Mouse (Mus musculus) intestine, embryonic 15.5 days (tissue): ENCODE measurements around the gene Map3k5. TPM values are rescaled to one million over a fixed set of nuclear protein-coding genes. Genes with fewer than 3 reads are reported as not detected.

Experiments
- ATAC-seq: fragments of 200-750 bp; cut with Nextera tagmentation; 2 replicates; pipeline ENCODE4 v1.8.0; 2017; ENCODE audit warnings: moderate TSS enrichment, moderate library complexity
- H3K27ac ChIP-seq: fragments of 300-500 bp; sonication (generic); 2 replicates; pipeline ENCODE4 v1.5.1; 2015; ENCODE audit warnings: mild to moderate bottlenecking, inconsistent platforms
- H3K27me3 ChIP-seq: fragments of 300-500 bp; sonication (generic); replicated peaks from 2 replicates; pipeline ENCODE4 v1.6.1; 2015; ENCODE audit warnings: inconsistent platforms
- H3K36me3 ChIP-seq: fragments of 300-500 bp; sonication (generic); 2 replicates; pipeline ENCODE4 v1.6.1; 2015; ENCODE audit warnings: inconsistent platforms
- H3K4me1 ChIP-seq: fragments of 300-500 bp; sonication (generic); replicated peaks from 2 replicates; pipeline ENCODE4 v1.6.1; 2015; ENCODE audit warnings: inconsistent platforms
- H3K4me2 ChIP-seq: fragments of 300-500 bp; sonication (generic); replicated peaks from 2 replicates; pipeline ENCODE4 v1.6.1; 2015; ENCODE audit warnings: mild to moderate bottlenecking, inconsistent platforms
- H3K4me3 ChIP-seq: fragments of 300-500 bp; sonication (generic); replicated peaks from 2 replicates; pipeline ENCODE4 v1.5.1; 2015; ENCODE audit warnings: inconsistent platforms
- H3K9ac ChIP-seq: fragments of 300-500 bp; sonication (generic); 2 replicates; pipeline ENCODE4 v1.6.1; 2015; ENCODE audit warnings: inconsistent platforms
- H3K9me3 ChIP-seq: fragments of 300-500 bp; sonication (generic); 2 replicates; pipeline ENCODE4 v1.6.1; 2016; ENCODE audit warnings: inconsistent platforms
- WGBS: fragments of 180-500 bp; shearing (Covaris S2); methylation state at CpG from one replicate; pipeline ENCODE4 v1.1.7; 2015; 5-methylcytosine and 5-hydroxymethylcytosine counted together
- polyA plus RNA-seq: library from polyadenylated mRNA; unstranded; fragments of >200 nt; fragmentation: Nextera tagmentation; extraction: Ambion mirVana; gene quantifications from 2 replicates; pipeline ENCODE4 v1.2.1, GENCODE M21; 2015

Gene Map3k5
- polyA plus RNA-seq, 1 experiment from 2014 or later, result 1.9 TPM

DNA sequence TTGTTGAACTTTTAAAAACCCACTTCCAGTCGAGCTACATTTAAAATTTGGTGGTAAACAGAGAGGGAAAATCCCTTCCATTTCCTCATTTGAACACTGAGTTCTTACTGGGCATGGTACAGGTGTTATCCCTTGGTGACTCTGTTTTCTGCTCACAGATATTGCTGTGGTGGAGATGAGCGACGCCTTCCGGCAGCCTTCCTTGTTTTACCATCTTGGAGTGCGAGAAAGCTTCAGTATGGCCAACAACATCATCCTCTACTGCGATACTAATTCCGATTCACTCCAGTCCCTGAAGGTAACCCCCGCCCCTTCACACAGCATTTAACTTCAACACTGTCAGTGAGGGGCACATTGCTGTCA is 66.1 kb downstream of the Map3k5 start:
- Histone ChIP-seq H3K4me3 (no peak overlapping the region), H3K27ac (no peak overlapping the region), H3K9ac (no peak overlapping the region), H3K27me3 (no peaks in the 10 kb centered on the region), H3K36me3 (no peaks in the 10 kb centered on the region), H3K4me2 (no peak overlapping the region), H3K4me1 (0 out of 2 replicates have a peak, but pooled peaks cover 2% of the 10 kb centered on the region), H3K9me3 (no peaks in the 10 kb centered on the region)
- 82% methylated on average over 8 of the region's 8 CpGs for WGBS
- ATAC-seq, result no peak

- H3K9ac ChIP-seq, result no peak overlapping the region
- no peak overlapping the region for H3K4me3 ChIP-seq
- ATAC-seq, result no peak
- no peak overlapping the region for H3K4me2 ChIP-seq
- no peaks in the 10 kb centered on the region for H3K36me3 ChIP-seq
- H3K9me3 ChIP-seq, result no peaks in the 10 kb centered on the region
- H3K27me3 ChIP-seq, result no peaks in the 10 kb centered on the region
- WGBS, result 43% methylated on average over 5 of the region's 5 CpGs
- H3K27ac ChIP-seq, result no peak overlapping the region
- 0 out of 2 replicates have a peak, but pooled peaks cover 2% of the 10 kb centered on the region for H3K4me1 ChIP-seq
These were observed 67.7 kb downstream of the Map3k5 start for GRCm38 (mm10) chr10:20001990-20002389.

GRCm38 (mm10) chr10:20003006-20003405 is 68.7 kb downstream of the Map3k5 start:
- no peaks in the 10 kb centered on the region for H3K9me3 ChIP-seq
- no peak overlapping the region for H3K4me3 ChIP-seq
- H3K27me3 ChIP-seq, result no peaks in the 10 kb centered on the region
- no peak overlapping the region for H3K4me2 ChIP-seq
- no peak overlapping the region for H3K27ac ChIP-seq
- no peaks in the 10 kb centered on the region for H3K36me3 ChIP-seq
- ATAC-seq, result no peak
- no peak overlapping the region for H3K9ac ChIP-seq
- 0 out of 2 replicates have a peak, but pooled peaks cover 2% of the 10 kb centered on the region for H3K4me1 ChIP-seq
- WGBS, result 67% methylated on average over 5 of the region's 5 CpGs

DNA sequence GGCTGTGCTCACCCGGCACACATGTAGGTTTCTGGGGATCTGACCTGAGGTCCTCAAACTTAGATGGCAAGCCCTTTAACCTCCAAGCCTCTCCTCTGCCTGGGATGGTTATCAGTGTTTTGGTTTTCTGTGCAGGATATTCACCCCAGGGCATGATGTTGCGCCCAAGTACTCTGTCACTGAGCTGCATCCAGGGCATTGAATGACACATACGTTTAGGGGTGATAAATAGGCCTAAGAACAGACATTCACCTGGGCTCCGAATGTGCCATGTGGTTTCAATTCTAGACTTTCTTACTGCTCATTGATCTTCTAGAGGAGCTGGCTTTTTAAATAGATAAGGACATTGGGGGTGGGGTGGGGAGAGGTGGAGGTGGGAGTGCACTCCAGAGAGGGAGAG is 70.5 kb downstream of the Map3k5 start:
- Histone ChIP-seq H3K9ac (no peak overlapping the region), H3K4me2 (no peak overlapping the region), H3K4me1 (0 out of 2 replicates have a peak, but pooled peaks cover 2% of the 10 kb centered on the region), H3K9me3 (no peaks in the 10 kb centered on the region), H3K4me3 (no peak overlapping the region), H3K36me3 (no peaks in the 10 kb centered on the region), H3K27ac (no peak overlapping the region), H3K27me3 (no peaks in the 10 kb centered on the region)
- no peak for ATAC-seq
- 80% methylated on average over 4 of the region's 4 CpGs for WGBS

DNA sequence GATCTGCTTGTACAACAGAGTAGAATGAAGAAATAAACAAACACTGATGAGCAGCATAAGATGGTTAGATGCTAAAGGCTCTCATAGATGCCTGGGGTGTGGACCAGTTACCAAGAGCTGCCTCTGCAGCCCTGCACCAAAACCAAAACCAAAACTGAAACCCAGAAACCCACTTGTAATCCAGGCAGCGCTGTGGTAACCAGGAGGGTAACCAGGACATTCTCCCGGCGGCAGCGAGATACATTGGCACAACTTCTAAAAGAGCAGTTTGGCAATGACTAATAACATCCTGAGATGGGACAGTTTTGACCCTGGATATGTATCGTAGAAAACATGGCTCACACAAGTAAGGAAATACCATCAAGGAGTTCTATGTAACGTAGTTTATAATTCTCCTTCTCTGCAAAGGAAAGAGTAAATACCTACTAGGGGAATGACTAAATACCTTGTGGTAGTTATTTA is 71.2 kb downstream of the Map3k5 start:
- no peaks in the 10 kb centered on the region for H3K36me3 ChIP-seq
- H3K9ac ChIP-seq, result no peak overlapping the region
- H3K4me3 ChIP-seq, result no peak overlapping the region
- no peaks in the 10 kb centered on the region for H3K9me3 ChIP-seq
- no peak for ATAC-seq
- H3K4me1 ChIP-seq, result 0 out of 2 replicates have a peak, but pooled peaks cover 2% of the 10 kb centered on the region
- no peak overlapping the region for H3K4me2 ChIP-seq
- no peak overlapping the region for H3K27ac ChIP-seq
- 88% methylated on average over 6 of the region's 6 CpGs for WGBS
- H3K27me3 ChIP-seq, result no peaks in the 10 kb centered on the region

DNA sequence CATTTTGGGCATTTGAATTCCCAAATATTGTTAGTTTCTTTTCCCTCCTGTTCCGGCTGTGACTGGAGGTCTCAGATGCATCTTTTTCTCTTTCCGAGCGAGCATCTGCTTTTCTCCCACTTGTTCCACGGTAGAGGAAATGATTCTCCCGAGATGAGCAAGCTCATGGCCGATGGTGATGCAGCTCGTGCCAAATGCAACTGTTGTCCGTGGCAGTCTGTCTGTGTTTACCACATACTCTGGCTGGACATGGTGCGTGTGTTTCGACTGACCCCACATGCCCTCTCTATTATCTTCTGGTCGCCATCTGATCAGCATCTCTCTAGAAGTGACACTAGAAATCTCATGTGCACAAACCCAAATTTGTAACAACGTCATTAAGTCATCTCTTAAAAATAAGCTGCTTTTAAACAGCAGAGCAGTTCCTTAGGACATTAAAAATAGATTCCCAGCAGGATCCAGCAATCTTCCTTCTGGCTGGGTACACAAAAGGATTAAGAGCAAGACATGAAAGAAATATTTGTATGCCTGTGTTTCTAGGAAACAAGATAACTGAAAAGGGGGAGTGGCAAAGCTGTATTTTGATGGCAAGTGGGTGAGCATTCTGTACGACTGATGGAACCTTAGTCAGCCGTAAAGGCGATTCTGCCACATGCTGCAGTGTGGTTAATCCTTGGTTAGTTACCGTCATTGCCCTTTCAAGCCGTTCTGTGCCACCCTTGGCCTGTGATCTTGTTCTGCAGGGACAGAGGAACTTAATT is 72.2 kb downstream of the Map3k5 start:
- no peaks in the 10 kb centered on the region for H3K36me3 ChIP-seq
- H3K9me3 ChIP-seq, result no peaks in the 10 kb centered on the region
- H3K4me3 ChIP-seq, result no peak overlapping the region
- no peak for ATAC-seq
- H3K27me3 ChIP-seq, result no peaks in the 10 kb centered on the region
- no peak overlapping the region for H3K9ac ChIP-seq
- H3K4me1 ChIP-seq, result 0 out of 2 replicates have a peak, but pooled peaks cover 2% of the 10 kb centered on the region
- no peak overlapping the region for H3K27ac ChIP-seq
- 61% methylated on average over 17 of the region's 17 CpGs for WGBS
- H3K4me2 ChIP-seq, result no peak overlapping the region

DNA sequence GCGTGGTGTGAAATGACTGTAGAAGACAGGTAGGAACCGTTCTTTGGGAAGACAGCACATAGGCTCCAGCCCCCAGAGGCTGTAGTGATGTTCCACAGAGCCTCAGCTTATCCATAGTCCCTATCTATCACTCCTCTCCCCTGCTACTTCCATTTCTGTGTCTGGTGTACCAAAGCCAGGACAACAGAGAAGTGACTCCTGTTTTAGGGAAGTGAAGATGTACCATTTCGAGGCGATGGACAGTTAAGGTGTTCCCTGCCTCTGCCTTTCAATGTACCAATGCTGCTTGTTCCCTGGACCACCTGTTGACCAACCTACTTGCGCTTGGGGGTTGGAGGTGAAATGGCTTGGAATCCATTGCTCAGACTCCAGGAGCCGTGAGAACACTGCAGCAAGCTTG is 75.0 kb downstream of the Map3k5 start:
- no peak for ATAC-seq
- Histone ChIP-seq H3K27me3 (no peaks in the 10 kb centered on the region), H3K27ac (no peak overlapping the region), H3K36me3 (no peaks in the 10 kb centered on the region), H3K9ac (no peak overlapping the region), H3K4me1 (no peaks in the 10 kb centered on the region), H3K4me2 (no peak overlapping the region), H3K4me3 (no peak overlapping the region), H3K9me3 (no peaks in the 10 kb centered on the region)
- 93% methylated on average over 6 of the region's 6 CpGs for WGBS

GRCm38 (mm10) chr10:20010018-20010417 is 75.7 kb downstream of the Map3k5 start:
- Histone ChIP-seq H3K27ac (no peak overlapping the region), H3K9ac (no peak overlapping the region), H3K4me3 (no peak overlapping the region), H3K4me2 (no peak overlapping the region), H3K36me3 (no peaks in the 10 kb centered on the region), H3K4me1 (no peaks in the 10 kb centered on the region), H3K27me3 (no peaks in the 10 kb centered on the region), H3K9me3 (no peaks in the 10 kb centered on the region)
- 96% methylated on average over 3 of the region's 3 CpGs for WGBS
- no peak for ATAC-seq

GRCm38 (mm10) chr10:20018406-20018805 is 84.1 kb downstream of the Map3k5 start:
- no peaks in the 10 kb centered on the region for H3K27me3 ChIP-seq
- H3K4me3 ChIP-seq, result no peak overlapping the region
- no peak for ATAC-seq
- 95% methylated on average over 10 of the region's 10 CpGs for WGBS
- H3K4me2 ChIP-seq, result no peak overlapping the region
- no peaks in the 10 kb centered on the region for H3K36me3 ChIP-seq
- no peak overlapping the region for H3K9ac ChIP-seq
- no peak overlapping the region for H3K27ac ChIP-seq
- H3K4me1 ChIP-seq, result no peaks in the 10 kb centered on the region
- no peaks in the 10 kb centered on the region for H3K9me3 ChIP-seq

DNA sequence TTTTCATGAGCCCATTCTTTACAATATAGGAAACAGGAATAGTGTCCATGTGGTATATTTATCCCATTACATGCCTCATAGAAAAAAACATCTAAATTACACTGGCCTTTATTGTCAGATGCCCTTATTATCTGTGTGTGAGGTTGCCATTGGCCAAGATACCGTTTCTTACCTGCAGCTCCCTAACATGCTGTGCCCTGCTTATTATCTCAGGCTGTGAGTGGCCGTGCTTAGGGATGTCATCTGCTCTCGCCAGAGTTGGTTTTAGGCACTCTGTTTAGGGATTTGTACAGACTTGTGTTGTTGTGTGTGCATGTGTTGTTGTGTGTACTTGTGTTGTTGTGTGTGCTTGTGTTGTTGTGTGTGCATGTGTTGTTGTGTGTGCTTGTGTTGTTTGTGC is 84.5 kb downstream of the Map3k5 start:
- H3K9me3 ChIP-seq, result no peaks in the 10 kb centered on the region
- no peak overlapping the region for H3K4me3 ChIP-seq
- H3K4me1 ChIP-seq, result no peaks in the 10 kb centered on the region
- no peak overlapping the region for H3K27ac ChIP-seq
- 87% methylated on average over 3 of the region's 3 CpGs for WGBS
- H3K36me3 ChIP-seq, result no peaks in the 10 kb centered on the region
- ATAC-seq, result no peak
- H3K27me3 ChIP-seq, result no peaks in the 10 kb centered on the region
- no peak overlapping the region for H3K4me2 ChIP-seq
- no peak overlapping the region for H3K9ac ChIP-seq

- H3K4me2 ChIP-seq, result no peak overlapping the region
- 80% methylated on average over 6 of the region's 6 CpGs for WGBS
- no peak for ATAC-seq
These were observed 87.0 kb downstream of the Map3k5 start for GRCm38 (mm10) chr10:20021256-20021655.

GRCm38 (mm10) chr10:20021670-20022468 is 87.6 kb downstream of the Map3k5 start:
- Histone ChIP-seq H3K4me3 (no peak overlapping the region), H3K4me1 (no peaks in the 10 kb centered on the region), H3K9me3 (no peaks in the 10 kb centered on the region), H3K27ac (no peak overlapping the region), H3K36me3 (no peaks in the 10 kb centered on the region), H3K27me3 (no peaks in the 10 kb centered on the region), H3K4me2 (no peak overlapping the region), H3K9ac (no peak overlapping the region)
- 74% methylated on average over 15 of the region's 15 CpGs for WGBS
- no peak for ATAC-seq

More at GRCm38 (mm10) chr10:20021256-20021655, 87.0 kb downstream of the Map3k5 start:
- Histone ChIP-seq H3K4me3 (no peak overlapping the region), H3K9ac (no peak overlapping the region), H3K9me3 (no peaks in the 10 kb centered on the region), H3K4me1 (no peaks in the 10 kb centered on the region), H3K27me3 (no peaks in the 10 kb centered on the region), H3K36me3 (no peaks in the 10 kb centered on the region), H3K27ac (no peak overlapping the region)
